Comparison of ENCODE assay signal across 9 mouse cellular contexts in genomic region chr17:56487441-56487888, GRCm38 (mm10). TPM values are rescaled to one million over a fixed set of nuclear protein-coding genes. Genes with fewer than 3 reads are reported as not detected.
DNase-seq lines count a peak whose midpoint lies in the region; ATAC-seq lines count a peak whose summit lies in the region.
"Had no signal": no experiment of that assay in that cellular context is flagged by ENCODE, and none has a peak within 500 bp of the region (broad histone marks: within the 10 kb centered on the region; RNA-seq: fewer than 3 reads in every experiment).

No protein-coding gene starts in this region.

- DNase-seq in embryo, embryonic 10 days (ENCODE audit: low spot score): peak; percentile 85
- no peak for DNase-seq in embryo, embryonic 9.5 days (ENCODE audit: extremely low spot score)
- DNase-seq in CD4-positive, CD25-positive, alpha-beta regulatory T cell, adult 2 months (ENCODE audit: low read depth, low spot score): peak; percentile 71
- DNase-seq in lung, postnatal 14 days: peak; percentile 72
- no peak for DNase-seq in urinary bladder, postnatal 25 days (ENCODE audit: low spot score)
- DNase-seq: liver, embryonic 13.5 days had no signal

- peak overlapping the region; percentile 32 for H3K4me2 ChIP-seq in embryonic facial prominence, embryonic 13.5 days
- peak overlapping the region; percentile 31 for H3K4me2 ChIP-seq in hindbrain, embryonic 16.5 days (ENCODE audit: low read length)
- H3K4me2 ChIP-seq in stomach, embryonic 14.5 days (replicated peaks; ENCODE audit: low read depth, low read length): no peak overlapping the region
- H3K4me2 ChIP-seq: liver, embryonic 13.5 days had no signal

- H3K9me3 ChIP-seq in embryonic facial prominence, embryonic 13.5 days: peaks cover 6% of the 10 kb centered on the region
- no peaks in the 10 kb centered on the region for H3K9me3 ChIP-seq in hindbrain, embryonic 16.5 days (ENCODE audit: control insufficient read depth, low read length)
- H3K9me3 ChIP-seq in stomach, embryonic 14.5 days (ENCODE audit: control insufficient read depth, low read depth, low read length): peaks cover 3% of the 10 kb centered on the region

- peak; percentile 46 for ATAC-seq in embryonic facial prominence, embryonic 13.5 days (ENCODE audit: insufficient number of reproducible peaks, insufficient read depth, low FRiP score, low TSS enrichment, low read depth)
- peak; percentile 80 for ATAC-seq in hindbrain, embryonic 16.5 days
- peak; percentile 62; the same call in 1 of the 2 replicates for ATAC-seq in stomach, embryonic 14.5 days (ENCODE audit: insufficient number of reproducible peaks, insufficient read depth, low FRiP score, low read depth)

- H3K27ac ChIP-seq in embryonic facial prominence, embryonic 13.5 days: peak overlapping the region; percentile 77
- peak overlapping the region; percentile 80 for H3K27ac ChIP-seq in hindbrain, embryonic 16.5 days (ENCODE audit: low read depth, low read length)
- H3K27ac ChIP-seq in stomach, embryonic 14.5 days (ENCODE audit: low read length): no peak overlapping the region
- H3K27ac ChIP-seq: liver, embryonic 13.5 days had no signal

- WGBS in embryonic facial prominence, embryonic 13.5 days: 8% methylated on average over 11 of the region's 16 CpGs
- WGBS in hindbrain, embryonic 16.5 days: 3% methylated on average over 9 of the region's 16 CpGs
- WGBS in stomach, embryonic 14.5 days: 7% methylated on average over 12 of the region's 16 CpGs

- no peaks in the 10 kb centered on the region for H3K27me3 ChIP-seq in embryonic facial prominence, embryonic 13.5 days
- no peaks in the 10 kb centered on the region for H3K27me3 ChIP-seq in hindbrain, embryonic 16.5 days (replicated peaks; ENCODE audit: control insufficient read depth, insufficient read depth, low read length)
- no peaks in the 10 kb centered on the region for H3K27me3 ChIP-seq in stomach, embryonic 14.5 days (ENCODE audit: control insufficient read depth, insufficient read depth, low read length)

- 0 out of 2 replicates have a peak overlapping the region, but pooled peaks have one; percentile 3 for H3K9ac ChIP-seq in embryonic facial prominence, embryonic 13.5 days
- peak overlapping the region; percentile 13; the same call in 1 of the 2 replicates for H3K9ac ChIP-seq in hindbrain, embryonic 16.5 days (ENCODE audit: low read depth, low read length)
- H3K9ac ChIP-seq in stomach, embryonic 14.5 days (replicated peaks; ENCODE audit: low read depth, low read length): no peak overlapping the region
- H3K9ac ChIP-seq: liver, embryonic 13.5 days had no signal

- H3K36me3 ChIP-seq in embryonic facial prominence, embryonic 13.5 days: no peaks in the 10 kb centered on the region
- no peaks in the 10 kb centered on the region for H3K36me3 ChIP-seq in hindbrain, embryonic 16.5 days (ENCODE audit: control insufficient read depth, insufficient read depth, low read length)
- H3K36me3 ChIP-seq in stomach, embryonic 14.5 days (ENCODE audit: control insufficient read depth, insufficient read depth, low read length): no peaks in the 10 kb centered on the region
- H3K36me3 ChIP-seq: liver, embryonic 13.5 days had no signal

- peaks cover 15% of the 10 kb centered on the region for H3K4me1 ChIP-seq in embryonic facial prominence, embryonic 13.5 days
- peaks cover 19% of the 10 kb centered on the region for H3K4me1 ChIP-seq in hindbrain, embryonic 16.5 days (ENCODE audit: control insufficient read depth, insufficient read depth, low read depth, low read length)
- 0 out of 2 replicates have a peak, but pooled peaks cover 6% of the 10 kb centered on the region for H3K4me1 ChIP-seq in stomach, embryonic 14.5 days (ENCODE audit: control insufficient read depth, insufficient read depth, low read length)
- H3K4me1 ChIP-seq: liver, embryonic 13.5 days had no signal

- H3K4me3 ChIP-seq in embryonic facial prominence, embryonic 13.5 days: no peak overlapping the region
- no peak overlapping the region for H3K4me3 ChIP-seq in hindbrain, embryonic 16.5 days (ENCODE audit: low read length)
- H3K4me3 ChIP-seq in stomach, embryonic 14.5 days (ENCODE audit: low read depth, low read length): no peak overlapping the region
- H3K4me3 ChIP-seq: liver, embryonic 13.5 days had no signal

RNA-seq across cellular contexts. Expression of gene Ptprs, which starts 11.2 kb away (rescaled TPM):
- polyA plus RNA-seq in embryonic facial prominence, embryonic 13.5 days (2015; fragmentation: Nextera tagmentation; extraction: Ambion mirVana): 120 and 121 TPM in 2 replicates
- polyA plus RNA-seq in hindbrain, embryonic 16.5 days (2015; fragmentation: Nextera tagmentation; extraction: Ambion mirVana): 229 and 264 TPM in 2 replicates
- 111 and 115 TPM in 2 replicates for polyA plus RNA-seq in stomach, embryonic 14.5 days (2014; fragmentation: Nextera tagmentation; extraction: Ambion mirVana)

RNA-seq across cellular contexts. Expression of gene Znrf4, which starts 24.8 kb away (rescaled TPM):
- not detected in 2 replicates for polyA plus RNA-seq in embryonic facial prominence, embryonic 13.5 days (2015; fragmentation: Nextera tagmentation; extraction: Ambion mirVana)
- polyA plus RNA-seq in hindbrain, embryonic 16.5 days (2015; fragmentation: Nextera tagmentation; extraction: Ambion mirVana): not detected in 2 replicates
- polyA plus RNA-seq in stomach, embryonic 14.5 days (2014; fragmentation: Nextera tagmentation; extraction: Ambion mirVana): not detected in 2 replicates
- polyA plus RNA-seq: liver, embryonic 13.5 days had no signal

Comparison
In these comparisons a context has a peak if more than half of its experiments do, and no peak if none do; other contexts are left out.
1. DNase-seq: peak in embryo, embryonic 10 days (single experiment), CD4-positive, CD25-positive, alpha-beta regulatory T cell, adult 2 months (single experiment) and lung, postnatal 14 days (single experiment); none in embryo, embryonic 9.5 days (single experiment) and urinary bladder, postnatal 25 days (single experiment).
2. Peak in every context shown above with its lines, with median percentiles within 50 percentile points of each other: ATAC-seq.